ENCODE assay signal across 19 mouse cellular contexts in genomic region chr3:33498645-33499044, GRCm38 (mm10).
DNase-seq lines count a peak whose midpoint lies in the region; ATAC-seq and TF ChIP-seq lines count a peak whose summit lies in the region.
"Had no signal": no experiment of that assay in that cellular context is flagged by ENCODE, and none has a peak within 500 bp of the region (broad histone marks: within the 10 kb centered on the region; RNA-seq: fewer than 3 reads in every experiment).

No protein-coding gene starts in this region.

- TF ChIP-seq CTCF in CH12.LX (conservative IDR thresholded peaks at IDR 0.05 in 1 of 2, IDR thresholded peaks at IDR 0.05 in 1 of 2; ENCODE audit: low read depth in 2 of 2, low read length in 2 of 2), result no peak

- peak; percentile 5 for DNase-seq in embryonic facial prominence, embryonic 14.5 days (ENCODE audit: low spot score)
- DNase-seq in embryonic facial prominence, embryonic 10.5 days (ENCODE audit: low spot score), result no peak
- peak; percentile 63 for DNase-seq in CH12.LX (ENCODE audit: extremely low read depth)
- DNase-seq: adrenal gland, adult 2 months; adrenal gland, adult 8-10 months; adrenal gland, postnatal 10 days; adrenal gland, postnatal 14 days; adrenal gland, postnatal 25 days; adrenal gland, postnatal 36 days; B cell, adult 2 months; cerebellum, adult 11 months; cerebellum, adult 11-12 months; cerebellum, adult 18-20 months; cerebellum, adult 2 months had no signal

- no peak for TF ChIP-seq POLR2A in CH12.LX (IDR thresholded peaks at IDR 0.05; ENCODE audit: low read depth, low read length)

- WGBS in embryonic facial prominence, embryonic 14.5 days, result 53% methylated on average over 1 of the region's 1 CpGs
- whole genome bisulfite sequencing in embryonic facial prominence, embryonic 10.5 days, result 56% methylated on average over 1 of the region's 1 CpGs
- whole genome bisulfite sequencing in forebrain, embryonic 13.5 days, result 88% methylated on average over 1 of the region's 1 CpGs

- no peak overlapping the region for H3K9ac ChIP-seq in embryonic facial prominence, embryonic 14.5 days (ENCODE audit: low read depth, low read length)
- no peak overlapping the region for H3K9ac ChIP-seq in CH12.LX (ENCODE audit: insufficient read depth, low read depth)
- no peak overlapping the region for H3K9ac ChIP-seq in forebrain, embryonic 13.5 days

- H3K4me1 ChIP-seq in embryonic facial prominence, embryonic 14.5 days (ENCODE audit: control insufficient read depth, insufficient read depth, low read length), result no peaks in the 10 kb centered on the region
- H3K4me1 ChIP-seq in embryonic facial prominence, embryonic 10.5 days, result no peaks in the 10 kb centered on the region
- peaks cover 0 to 4% of the 10 kb centered on the region in 2 experiments; a peak in 2 of 4 replicates for H3K4me1 ChIP-seq in CH12.LX (ENCODE audit: control insufficient read depth in 1 of 2, insufficient read depth in 2 of 2)
- no peaks in the 10 kb centered on the region for H3K4me1 ChIP-seq in forebrain, embryonic 13.5 days

- no peaks in the 10 kb centered on the region for H3K79me2 ChIP-seq in CH12.LX (replicated peaks; ENCODE audit: control insufficient read depth, extremely low read depth, insufficient read depth, poor library complexity, severe bottlenecking)

- dilution Hi-C loops in CH12.LX (cut with MboI; ENCODE audit: extremely low pct_ligation_motif_present, extremely low pct_unique_long_range_greater_than_20kb, low sequenced_read_pairs), result no loop called here

- in situ Hi-C loops in CH12.LX (cut with MboI; ENCODE audit: low pct_ligation_motif_present, low pct_unique_long_range_greater_than_20kb, low sequenced_read_pairs), result no loop called here

- H3K27ac ChIP-seq in embryonic facial prominence, embryonic 14.5 days (replicated peaks; ENCODE audit: low read depth, low read length), result no peak overlapping the region
- no peak overlapping the region for H3K27ac ChIP-seq in embryonic facial prominence, embryonic 10.5 days (replicated peaks)
- no peak overlapping the region for H3K27ac ChIP-seq in CH12.LX (ENCODE audit: insufficient read depth, low read depth)
- no peak overlapping the region for H3K27ac ChIP-seq in forebrain, embryonic 13.5 days

- H3K4me3 ChIP-seq in embryonic facial prominence, embryonic 14.5 days (ENCODE audit: low read depth, low read length), result no peak overlapping the region
- H3K4me3 ChIP-seq in embryonic facial prominence, embryonic 10.5 days, result no peak overlapping the region
- no peak overlapping the region for H3K4me3 ChIP-seq in CH12.LX (replicated peaks in 1 of 3; ENCODE audit: low read depth in 2 of 3, low read length in 2 of 3, poor library complexity in 1 of 3)
- H3K4me3 ChIP-seq in forebrain, embryonic 13.5 days, result no peak overlapping the region

- peak; percentile 59; the same call in 1 of the 2 replicates for TF ChIP-seq EP300 in CH12.LX (IDR thresholded peaks at IDR 0.05; ENCODE audit: low read length)

- no peak; the same call in 1 of the 2 replicates for ATAC-seq in embryonic facial prominence, embryonic 14.5 days (ENCODE audit: low read depth)
- ATAC-seq in forebrain, embryonic 13.5 days, result no peak
- ATAC-seq: activated CD4-positive, CD25-positive, alpha-beta regulatory T cell, adult 4 months; CD4-positive, CD25-positive, alpha-beta regulatory T cell, adult 4 months; Patski had no signal

- no peak for TF ChIP-seq RAD21 in CH12.LX (IDR thresholded peaks at IDR 0.05; ENCODE audit: low read depth, low read length)

- H3K9me3 ChIP-seq in embryonic facial prominence, embryonic 14.5 days (ENCODE audit: control insufficient read depth, low read length), result no peaks in the 10 kb centered on the region
- H3K9me3 ChIP-seq in embryonic facial prominence, embryonic 10.5 days, result no peaks in the 10 kb centered on the region
- H3K9me3 ChIP-seq in CH12.LX (replicated peaks; ENCODE audit: low read length), result no peaks in the 10 kb centered on the region
- no peaks in the 10 kb centered on the region for H3K9me3 ChIP-seq in forebrain, embryonic 13.5 days (replicated peaks)
- H3K9me3 ChIP-seq: G1E had no signal

- H3K4me2 ChIP-seq in embryonic facial prominence, embryonic 14.5 days (ENCODE audit: low read depth, low read length), result no peak overlapping the region
- no peak overlapping the region for H3K4me2 ChIP-seq in CH12.LX (ENCODE audit: insufficient read depth, low read depth, poor library complexity, severe bottlenecking)
- H3K4me2 ChIP-seq in forebrain, embryonic 13.5 days, result no peak overlapping the region

- H3K36me3 ChIP-seq in embryonic facial prominence, embryonic 14.5 days (ENCODE audit: control insufficient read depth, insufficient read depth, low read length), result no peaks in the 10 kb centered on the region
- no peaks in the 10 kb centered on the region for H3K36me3 ChIP-seq in embryonic facial prominence, embryonic 10.5 days (replicated peaks)
- H3K36me3 ChIP-seq in CH12.LX (replicated peaks in 1 of 2; ENCODE audit: control insufficient read depth in 1 of 2, insufficient read depth in 1 of 2, low read length in 1 of 2), result no peaks in the 10 kb centered on the region
- H3K36me3 ChIP-seq in forebrain, embryonic 13.5 days (ENCODE audit: poor library complexity, severe bottlenecking), result no peaks in the 10 kb centered on the region
- H3K36me3 ChIP-seq: G1E had no signal

- no peaks in the 10 kb centered on the region for H3K27me3 ChIP-seq in embryonic facial prominence, embryonic 14.5 days (replicated peaks; ENCODE audit: control insufficient read depth, insufficient read depth, low read length)
- H3K27me3 ChIP-seq in embryonic facial prominence, embryonic 10.5 days (replicated peaks; ENCODE audit: low read depth, poor library complexity, severe bottlenecking), result no peaks in the 10 kb centered on the region
- peaks cover 3% of the 10 kb centered on the region for H3K27me3 ChIP-seq in CH12.LX (replicated peaks)
- H3K27me3 ChIP-seq in forebrain, embryonic 13.5 days, result no peaks in the 10 kb centered on the region
- H3K27me3 ChIP-seq: Patski had no signal

TF ChIP-seq in CH12.LX, 34 proteins besides CTCF, POLR2A, EP300 and RAD21:
- TF ChIP-seq MAFK (IDR thresholded peaks at IDR 0.05; ENCODE audit: insufficient replicate concordance, low read length), result peak; percentile 77; the same call in 1 of the 2 replicates
- no peak for TF ChIP-seq SMC3 (IDR thresholded peaks at IDR 0.05; ENCODE audit: low read depth, low read length)
- peak; percentile 78 for TF ChIP-seq ETS1 (conservative IDR thresholded peaks at IDR 0.05; ENCODE audit: low read depth, low read length)
- peak; percentile 70 for TF ChIP-seq BHLHE40 (IDR thresholded peaks at IDR 0.05; ENCODE audit: low read depth, low read length)
- TF ChIP-seq TCF12 (IDR thresholded peaks at IDR 0.05; ENCODE audit: low read depth, low read length), result peak; percentile 47; the same call in 1 of the 2 replicates
- TF ChIP-seq MAX (IDR thresholded peaks at IDR 0.05; ENCODE audit: low read length), result no peak
- no peak for TF ChIP-seq MAZ (IDR thresholded peaks at IDR 0.05; ENCODE audit: low read depth, low read length)
